Mouse (Mus musculus): ENCODE data around the gene Gm3409. TPM values are rescaled to one million over a fixed set of nuclear protein-coding genes. Genes with fewer than 3 reads are reported as not detected.
"Not testable (repeated sequence)": the region's sequence is repeated elsewhere in the genome, so short reads cannot be mapped to it uniquely, and the experiment has no call there.

Gene Gm3409
- polyA plus RNA-seq (2012; rRNA removed): not detected in 2 replicates

DNA sequence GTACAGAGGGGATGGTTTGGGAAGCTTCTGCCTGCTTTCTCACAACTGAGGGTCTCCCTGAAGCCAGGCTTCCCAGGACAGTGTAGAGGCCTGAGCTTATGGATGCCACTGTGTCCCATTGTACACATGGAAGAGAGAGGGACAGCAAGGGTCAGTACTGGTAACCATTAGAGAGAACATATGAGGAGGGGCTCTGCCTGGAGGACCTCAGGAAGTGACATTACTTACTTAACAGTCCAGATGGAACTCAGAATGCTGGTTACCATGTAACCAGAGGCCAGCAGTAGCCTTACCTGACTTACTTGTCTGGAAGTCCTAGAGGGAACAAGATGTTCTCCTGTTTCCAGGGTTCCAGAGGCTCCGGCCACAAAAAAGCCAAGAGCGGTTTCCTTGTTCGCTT lies at the start of gene Gm3409:
Gene Gm3409 (plus strand): TSS at position 301 of the 400 bp plus-strand sequence.
- DNase-seq (ENCODE audit: extremely low spot score in 1 of 2, low spot score in 1 of 2): not testable (repeated sequence)

GRCm38 (mm10) chr5:146488959-146489358 lies 48.5 kb upstream of the Gm3409 start:
- DNase-seq (ENCODE audit: extremely low spot score in 1 of 2, low spot score in 1 of 2): peak in 1 of 2 experiments; percentile 57

DNA sequence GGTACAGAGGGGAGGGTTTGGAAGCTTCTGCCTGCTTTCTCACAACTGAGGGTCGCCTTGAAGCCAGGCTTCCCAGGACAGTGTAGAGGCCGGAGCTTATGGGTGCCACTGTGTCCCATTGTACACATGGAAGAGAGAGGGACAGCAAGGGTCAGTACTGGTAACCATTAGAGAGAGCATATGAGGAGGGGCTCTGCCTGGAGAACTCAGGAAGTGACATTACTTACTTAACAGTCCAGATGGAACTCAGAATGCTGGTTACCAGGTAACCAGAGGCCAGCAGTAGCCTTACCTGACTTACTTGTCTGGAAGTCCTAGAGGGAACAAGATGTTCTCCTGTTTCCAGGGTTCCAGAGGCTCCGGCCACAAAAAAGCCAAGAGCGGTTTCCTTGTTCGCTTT lies 46.4 kb upstream of the Gm3409 start, which contains the start of gene Gm6370:
Gene Gm6370 (plus strand): TSS at position 301 of the 400 bp plus-strand sequence.
- DNase-seq (ENCODE audit: extremely low spot score in 1 of 2, low spot score in 1 of 2): not testable (repeated sequence)

DNA sequence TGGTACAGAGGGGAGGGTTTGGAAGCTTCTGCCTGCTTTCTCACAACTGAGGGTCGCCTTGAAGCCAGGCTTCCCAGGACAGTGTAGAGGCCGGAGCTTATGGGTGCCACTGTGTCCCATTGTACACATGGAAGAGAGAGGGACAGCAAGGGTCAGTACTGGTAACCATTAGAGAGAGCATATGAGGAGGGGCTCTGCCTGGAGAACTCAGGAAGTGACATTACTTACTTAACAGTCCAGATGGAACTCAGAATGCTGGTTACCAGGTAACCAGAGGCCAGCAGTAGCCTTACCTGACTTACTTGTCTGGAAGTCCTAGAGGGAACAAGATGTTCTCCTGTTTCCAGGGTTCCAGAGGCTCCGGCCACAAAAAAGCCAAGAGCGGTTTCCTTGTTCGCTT lies 35.3 kb upstream of the Gm3409 start, which contains the start of gene 4930449I24Rik:
Gene 4930449I24Rik (plus strand): TSS at position 301 of the 400 bp plus-strand sequence.
- not testable (repeated sequence) for DNase-seq (ENCODE audit: extremely low spot score in 1 of 2, low spot score in 1 of 2)

- not testable (repeated sequence) for DNase-seq (ENCODE audit: extremely low spot score in 1 of 2, low spot score in 1 of 2)
These were observed 23.6 kb upstream of the Gm3409 start, which contains the start of gene Gm3402 for GRCm38 (mm10) chr5:146513823-146514222. Gene Gm3402 (plus strand): TSS chr5:146514123.

- not testable (repeated sequence) for DNase-seq (ENCODE audit: extremely low spot score in 1 of 2, low spot score in 1 of 2)
These were observed 11.9 kb upstream of the Gm3409 start, which contains the start of gene Gm3404 for GRCm38 (mm10) chr5:146525501-146525900. Gene Gm3404 (plus strand): TSS chr5:146525801.

GRCm38 (mm10) chr5:146555836-146556235 lies 18.4 kb downstream of the Gm3409 start, which contains the start of gene Gm3415:
Gene Gm3415 (plus strand): TSS chr5:146556136.
- DNase-seq (ENCODE audit: extremely low spot score in 1 of 2, low spot score in 1 of 2): not testable (repeated sequence)

- DNase-seq (ENCODE audit: extremely low spot score in 1 of 2, low spot score in 1 of 2): no peak
These were observed 26.8 kb downstream of the Gm3409 start for GRCm38 (mm10) chr5:146564259-146564658.

GRCm38 (mm10) chr5:146567054-146567453 lies 29.6 kb downstream of the Gm3409 start:
- no peak for DNase-seq (ENCODE audit: extremely low spot score in 1 of 2, low spot score in 1 of 2)

DNA sequence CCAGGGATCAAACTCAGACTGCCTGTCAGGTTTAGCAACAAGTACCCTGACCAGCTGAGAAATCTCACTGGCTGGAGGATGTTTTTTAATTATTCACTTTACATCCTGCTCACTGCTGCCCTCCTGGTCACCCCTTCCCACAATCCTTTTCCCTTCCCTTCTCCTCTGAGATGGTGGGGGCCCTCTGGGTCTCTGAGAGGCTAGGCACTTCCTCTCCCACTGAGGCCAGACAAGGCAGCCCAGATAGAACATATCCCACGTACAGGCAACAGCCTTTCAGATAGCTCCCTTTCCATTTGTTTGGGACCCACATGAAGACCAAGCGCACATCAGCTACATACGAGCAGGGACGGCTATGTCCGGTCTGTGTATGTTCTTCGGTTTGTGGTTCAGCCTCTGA lies 32.7 kb downstream of the Gm3409 start:
- not testable (repeated sequence) for DNase-seq (ENCODE audit: extremely low spot score in 1 of 2, low spot score in 1 of 2)

- DNase-seq (ENCODE audit: extremely low spot score in 1 of 2, low spot score in 1 of 2): peak in 1 of 2 experiments; percentile 79
These were observed 34.6 kb downstream of the Gm3409 start for GRCm38 (mm10) chr5:146571830-146572734.

GRCm38 (mm10) chr5:146572735-146573042 lies 35.2 kb downstream of the Gm3409 start:
- not testable (repeated sequence) for DNase-seq (ENCODE audit: extremely low spot score in 1 of 2, low spot score in 1 of 2)

GRCm38 (mm10) chr5:146576668-146577067 lies 39.2 kb downstream of the Gm3409 start:
- no peak for DNase-seq (ENCODE audit: extremely low spot score in 1 of 2, low spot score in 1 of 2)

GRCm38 (mm10) chr5:146584156-146584477 lies 46.7 kb downstream of the Gm3409 start:
- peak in 1 of 2 experiments; percentile 50 for DNase-seq (ENCODE audit: extremely low spot score in 1 of 2, low spot score in 1 of 2)

GRCm38 (mm10) chr5:146584478-146585306 lies 47.2 kb downstream of the Gm3409 start, which contains the start of gene Gpr12:
Gene Gpr12 (minus strand): TSS chr5:146585239.
- peak in 1 of 2 experiments; percentile 46 for DNase-seq (ENCODE audit: extremely low spot score in 1 of 2, low spot score in 1 of 2)

DNA sequence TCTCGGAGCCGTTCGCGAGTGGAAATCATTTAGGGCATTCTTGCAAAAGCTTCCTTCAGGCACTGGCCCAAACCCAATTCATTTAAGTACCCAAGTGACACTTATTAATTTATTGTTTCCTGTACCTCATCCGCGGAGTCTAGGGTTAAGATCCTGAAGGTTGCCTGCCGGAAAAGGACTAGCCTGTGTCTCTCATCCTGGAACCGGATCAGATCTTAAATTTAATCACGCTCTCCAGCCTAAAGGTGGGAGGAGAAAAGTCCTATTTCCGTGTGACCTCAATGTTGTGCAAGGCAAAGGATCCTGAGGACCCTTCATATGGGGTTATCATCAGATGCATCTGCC lies 47.8 kb downstream of the Gm3409 start:
- no peak for DNase-seq (ENCODE audit: extremely low spot score in 1 of 2, low spot score in 1 of 2)

DNA sequence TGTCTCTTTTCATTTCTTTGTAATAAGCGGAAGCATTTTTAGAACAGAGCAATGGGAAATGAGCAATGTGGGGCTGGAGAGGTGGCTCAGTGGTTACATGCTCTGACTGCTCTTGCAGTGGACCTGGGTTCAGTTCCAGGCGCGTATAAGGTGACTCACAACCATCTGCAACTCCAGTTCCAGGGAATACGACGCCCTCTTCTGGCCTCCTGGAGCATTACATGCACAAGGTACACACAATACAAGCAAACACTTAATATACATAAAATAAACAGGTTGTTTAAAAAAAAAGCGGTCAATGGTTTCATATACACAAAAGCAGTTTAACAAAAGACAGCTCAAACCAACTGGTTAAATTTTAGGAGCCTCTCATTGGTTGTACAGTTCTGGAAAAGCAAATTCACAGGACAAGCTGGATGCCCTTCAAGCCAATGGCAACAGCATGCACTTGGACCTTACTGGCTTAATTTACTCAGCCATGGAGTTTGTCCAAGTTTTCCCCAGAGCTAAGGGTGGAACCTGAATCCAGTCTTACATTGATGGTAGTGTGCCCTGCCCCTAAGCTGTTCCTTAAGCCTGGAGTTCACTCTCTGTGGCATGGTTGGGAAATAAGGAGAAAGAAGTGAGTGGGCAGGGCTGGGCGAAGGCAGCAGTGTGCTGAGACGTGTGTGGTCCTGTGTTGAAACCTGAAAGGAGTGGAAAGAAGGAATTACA lies 49.1 kb downstream of the Gm3409 start:
- no peak for DNase-seq (ENCODE audit: extremely low spot score in 1 of 2, low spot score in 1 of 2)

Measured in frontal cortex, adult 2 months (tissue).